Mouse (Mus musculus) stomach, embryonic 16.5 days (tissue): ENCODE results near the gene Nadsyn1. TPM values are rescaled to one million over a fixed set of nuclear protein-coding genes. Genes with fewer than 3 reads are reported as not detected.

Source experiments
- ATAC-seq: fragments of 200-750 bp; cut with Nextera tagmentation; 2 replicates; pipeline ENCODE4 v1.8.0; 2017; ENCODE audit warnings: moderate number of reproducible peaks, moderate TSS enrichment; ENCODE audit not compliant: insufficient read depth, low FRiP score
- H3K27ac ChIP-seq: fragments of 300-500 bp; sonication (generic); 2 replicates; pipeline ENCODE4 v1.5.1; 2014; ENCODE audit warnings: low read length
- H3K27me3 ChIP-seq: fragments of 300-500 bp; sonication (generic); 2 replicates; pipeline ENCODE4 v1.6.1; 2014; ENCODE audit warnings: low read length, control low read depth, mixed read lengths; ENCODE audit not compliant: control insufficient read depth, insufficient read depth
- H3K36me3 ChIP-seq: fragments of 300-500 bp; sonication (generic); 2 replicates; pipeline ENCODE4 v1.6.1; 2014; ENCODE audit warnings: low read length; ENCODE audit not compliant: control insufficient read depth, insufficient read depth
- H3K4me1 ChIP-seq: fragments of 300-500 bp; sonication (generic); 2 replicates; pipeline ENCODE4 v1.6.1; 2014; ENCODE audit warnings: low read length, control low read depth, mixed read lengths; ENCODE audit not compliant: control insufficient read depth, insufficient read depth
- H3K4me2 ChIP-seq: fragments of 300-500 bp; sonication (generic); 2 replicates; pipeline ENCODE4 v1.6.1; 2014; ENCODE audit warnings: low read depth, low read length, mixed read lengths
- H3K4me3 ChIP-seq: fragments of 300-500 bp; sonication (generic); replicated peaks from 2 replicates; pipeline ENCODE4 v1.5.1; 2014; ENCODE audit warnings: mild to moderate bottlenecking, low read length
- H3K9ac ChIP-seq: fragments of 300-500 bp; sonication (generic); 2 replicates; pipeline ENCODE4 v1.6.1; 2014; ENCODE audit warnings: low read length
- H3K9me3 ChIP-seq: fragments of 300-500 bp; sonication (generic); replicated peaks from 2 replicates; pipeline ENCODE4 v1.6.1; 2016; ENCODE audit warnings: low read length, control low read depth; ENCODE audit not compliant: control insufficient read depth
- WGBS: fragments of 180-500 bp; shearing (Covaris S2); extraction: QIAGEN DNeasy Blood & Tissue Kit; methylation state at CpG from one replicate; pipeline ENCODE4 v1.1.7; 2014; 5-methylcytosine and 5-hydroxymethylcytosine counted together
- polyA plus RNA-seq: library from polyadenylated mRNA; unstranded; fragments of >200 nt; fragmentation: Nextera tagmentation; extraction: Ambion mirVana; gene quantifications from 2 replicates; pipeline ENCODE4 v1.2.1, GENCODE M21; 2015

Gene Nadsyn1
- 11.1 and 15.1 TPM in 2 replicates for polyA plus RNA-seq

DNA sequence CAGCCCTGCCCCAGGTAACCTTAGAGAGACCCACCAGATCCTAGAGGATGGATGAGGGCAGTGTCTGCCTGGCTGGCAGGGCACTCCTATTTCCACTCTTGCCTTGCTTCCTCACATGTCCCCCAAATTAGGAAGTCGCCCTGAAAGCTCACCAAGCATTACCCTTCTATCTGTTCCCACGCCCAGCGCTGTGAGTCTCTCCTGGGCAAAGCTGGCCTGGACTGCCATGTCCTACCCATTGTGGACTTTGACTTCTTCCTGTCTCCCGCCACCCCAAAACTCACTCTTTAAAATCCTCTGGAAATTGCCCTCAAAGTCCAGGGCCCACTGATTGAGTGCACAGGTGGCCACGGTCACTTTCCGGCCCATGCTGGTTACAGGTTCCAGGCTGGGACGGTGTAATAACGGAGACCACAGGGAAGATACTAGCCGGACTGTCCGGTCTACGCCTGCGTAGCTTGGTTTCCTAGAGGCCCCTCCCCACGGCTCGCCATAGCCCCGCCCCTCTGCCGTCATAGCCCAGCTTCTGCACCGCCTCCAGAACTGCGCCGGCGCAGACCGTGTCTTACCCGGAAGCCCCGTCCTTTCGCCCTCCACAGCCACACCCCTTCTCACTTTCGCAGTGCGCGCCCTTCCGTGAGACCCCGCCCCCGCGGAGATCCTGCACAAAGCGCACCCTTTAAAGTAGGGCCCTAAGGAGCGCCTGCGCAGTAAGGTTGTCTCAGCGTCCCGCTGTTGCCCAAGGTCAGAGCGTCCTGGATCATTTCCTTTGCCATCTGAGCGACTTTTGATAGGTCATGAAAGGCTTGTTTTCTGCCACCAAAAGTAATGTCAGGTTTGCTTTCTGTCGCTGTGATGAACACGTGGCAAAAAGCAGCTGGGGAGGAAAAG is at the start of gene Nadsyn1, which contains the start of gene Dhcr7:
Nadsyn1 (minus strand) TSS at position 475 of the 891 bp plus-strand sequence.
Dhcr7 (plus strand) TSS at position 771 of the 891 bp plus-strand sequence.
- Histone ChIP-seq H3K27me3 (no peaks in the 10 kb centered on the region), H3K36me3 (no peaks in the 10 kb centered on the region), H3K4me3 (peak within 1 kb of the TSS; percentile 79), H3K9me3 (no peaks in the 10 kb centered on the region), H3K4me2 (peak within 1 kb of the TSS; percentile 92), H3K9ac (peak within 1 kb of the TSS; percentile 85), H3K4me1 (peaks cover 12% of the 10 kb centered on the region), H3K27ac (peak within 1 kb of the TSS; percentile 62)
- ATAC-seq: peak; percentile 98
- WGBS: under 1% methylated on average over 40 of the region's 40 CpGs

DNA sequence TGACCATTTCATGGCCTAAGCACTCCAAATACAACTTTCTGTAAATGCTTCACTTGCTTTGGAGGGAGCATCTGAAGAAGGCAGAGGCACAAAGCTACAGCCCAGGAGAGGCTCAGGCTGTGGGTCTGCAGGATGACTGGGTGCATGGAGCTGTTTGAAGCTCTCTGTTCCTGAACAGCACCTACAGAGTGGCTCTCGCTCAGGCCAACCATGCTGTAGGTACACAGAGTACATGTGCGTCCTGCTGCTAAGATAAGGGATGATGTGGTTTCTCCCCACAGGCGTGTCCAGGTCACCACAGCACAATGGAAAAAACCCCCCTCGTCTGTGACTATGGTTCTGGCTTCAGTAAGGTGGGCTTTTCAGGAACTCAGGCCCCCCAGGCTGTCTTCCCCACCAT is 46.2 kb upstream of the Nadsyn1 start:
- H3K27ac ChIP-seq: no peak overlapping the region
- H3K9ac ChIP-seq: no peak overlapping the region
- no peaks in the 10 kb centered on the region for H3K27me3 ChIP-seq
- no peaks in the 10 kb centered on the region for H3K9me3 ChIP-seq
- no peak overlapping the region for H3K4me2 ChIP-seq
- no peak overlapping the region for H3K4me3 ChIP-seq
- ATAC-seq: no peak
- H3K36me3 ChIP-seq: no peaks in the 10 kb centered on the region
- no peaks in the 10 kb centered on the region for H3K4me1 ChIP-seq
- 72% methylated on average over 4 of the region's 4 CpGs for WGBS

GRCm38 (mm10) chr7:143866538-143866937 is 43.9 kb upstream of the Nadsyn1 start, which contains the start of gene Gm498:
Gene Gm498, plus strand, starts transcription at chr7:143866838.
- Histone ChIP-seq H3K4me3 (no peak within 1 kb of the TSS), H3K36me3 (no peaks in the 10 kb centered on the region), H3K4me2 (no peak within 1 kb of the TSS), H3K27ac (no peak within 1 kb of the TSS), H3K9ac (no peak within 1 kb of the TSS), H3K27me3 (no peaks in the 10 kb centered on the region), H3K9me3 (no peaks in the 10 kb centered on the region), H3K4me1 (no peaks in the 10 kb centered on the region)
- 82% methylated on average over 2 of the region's 2 CpGs for WGBS
- ATAC-seq: no peak

GRCm38 (mm10) chr7:143848768-143849482 is 26.3 kb upstream of the Nadsyn1 start:
- H3K9ac ChIP-seq: no peak overlapping the region

GRCm38 (mm10) chr7:143848127-143848767 is 25.6 kb upstream of the Nadsyn1 start:
- no peak; the same call in 1 of the 2 replicates for ATAC-seq
- H3K4me3 ChIP-seq: no peak overlapping the region
- H3K4me1 ChIP-seq: no peaks in the 10 kb centered on the region
- 70% methylated on average over 5 of the region's 5 CpGs for WGBS
- H3K36me3 ChIP-seq: peaks cover 22% of the 10 kb centered on the region
- H3K4me2 ChIP-seq: no peak overlapping the region
- no peaks in the 10 kb centered on the region for H3K27me3 ChIP-seq
- H3K27ac ChIP-seq: no peak overlapping the region
- H3K9me3 ChIP-seq: no peaks in the 10 kb centered on the region
- H3K9ac ChIP-seq: no peak overlapping the region

More at GRCm38 (mm10) chr7:143848768-143849482, 26.3 kb upstream of the Nadsyn1 start:
- peaks cover 16% of the 10 kb centered on the region for H3K36me3 ChIP-seq
- no peak overlapping the region for H3K27ac ChIP-seq
- no peaks in the 10 kb centered on the region for H3K9me3 ChIP-seq
- no peak overlapping the region for H3K4me2 ChIP-seq
- no peak overlapping the region for H3K4me3 ChIP-seq
- WGBS: 79% methylated on average over 6 of the region's 8 CpGs
- no peaks in the 10 kb centered on the region for H3K4me1 ChIP-seq
- no peaks in the 10 kb centered on the region for H3K27me3 ChIP-seq
- peak; percentile 33; the same call in 1 of the 2 replicates for ATAC-seq

DNA sequence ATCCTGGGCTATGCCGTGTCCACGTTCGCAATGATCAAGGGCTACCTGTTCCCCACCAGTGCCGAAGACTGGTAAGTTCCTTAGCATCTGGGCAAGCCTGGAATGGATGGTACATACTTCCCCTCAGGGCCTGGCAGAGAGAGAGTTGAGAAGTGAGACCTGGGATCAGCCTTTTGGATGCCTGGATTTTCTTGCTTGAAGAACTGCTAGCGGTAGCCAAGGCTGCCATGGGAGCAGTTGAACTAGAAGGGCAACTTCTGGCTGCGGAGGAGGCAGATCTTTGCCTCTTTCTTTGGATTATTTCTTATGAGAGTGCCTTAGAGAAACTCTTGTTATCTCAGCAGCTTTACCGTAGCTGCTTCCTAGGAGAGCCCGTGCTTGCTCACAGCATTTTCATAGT is 18.7 kb upstream of the Nadsyn1 start:
- WGBS: 97% methylated on average over 8 of the region's 8 CpGs
- no peak for ATAC-seq
- H3K36me3 ChIP-seq: peaks cover 46% of the 10 kb centered on the region

DNA sequence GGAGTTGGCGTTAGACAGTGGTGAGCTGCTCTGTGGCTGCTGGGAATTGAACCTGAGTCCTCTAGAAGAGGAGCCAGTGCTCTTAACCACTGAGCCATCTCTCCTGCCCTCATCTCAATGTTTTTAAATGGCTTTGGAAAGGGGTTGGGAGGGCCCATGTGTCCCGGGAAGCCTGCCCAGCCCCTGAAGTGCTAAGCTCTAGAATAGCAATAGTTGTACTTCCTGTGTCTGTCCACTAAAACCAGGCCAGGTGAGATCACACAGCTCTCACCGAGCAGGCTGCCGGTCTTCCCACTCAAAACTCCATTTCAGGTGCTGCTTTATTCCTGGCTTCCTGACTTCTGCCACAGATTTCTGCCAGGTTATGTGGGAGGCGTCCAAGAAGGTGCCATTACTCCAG is 17.5 kb upstream of the Nadsyn1 start:
- Histone ChIP-seq H3K27me3 (no peaks in the 10 kb centered on the region), H3K27ac (no peak overlapping the region), H3K4me2 (no peak overlapping the region), H3K4me3 (no peak overlapping the region), H3K9me3 (no peaks in the 10 kb centered on the region), H3K4me1 (peaks cover 4% of the 10 kb centered on the region; the same call in 1 of the 2 replicates), H3K36me3 (peaks cover 46% of the 10 kb centered on the region), H3K9ac (no peak overlapping the region)
- WGBS: 94% methylated on average over 5 of the region's 5 CpGs
- ATAC-seq: no peak

More for the DNA sequence above, 18.7 kb upstream of the Nadsyn1 start:
- Histone ChIP-seq H3K27me3 (no peaks in the 10 kb centered on the region), H3K4me1 (no peaks in the 10 kb centered on the region), H3K27ac (no peak overlapping the region), H3K9ac (no peak overlapping the region), H3K9me3 (no peaks in the 10 kb centered on the region), H3K4me3 (no peak overlapping the region), H3K4me2 (no peak overlapping the region)

DNA sequence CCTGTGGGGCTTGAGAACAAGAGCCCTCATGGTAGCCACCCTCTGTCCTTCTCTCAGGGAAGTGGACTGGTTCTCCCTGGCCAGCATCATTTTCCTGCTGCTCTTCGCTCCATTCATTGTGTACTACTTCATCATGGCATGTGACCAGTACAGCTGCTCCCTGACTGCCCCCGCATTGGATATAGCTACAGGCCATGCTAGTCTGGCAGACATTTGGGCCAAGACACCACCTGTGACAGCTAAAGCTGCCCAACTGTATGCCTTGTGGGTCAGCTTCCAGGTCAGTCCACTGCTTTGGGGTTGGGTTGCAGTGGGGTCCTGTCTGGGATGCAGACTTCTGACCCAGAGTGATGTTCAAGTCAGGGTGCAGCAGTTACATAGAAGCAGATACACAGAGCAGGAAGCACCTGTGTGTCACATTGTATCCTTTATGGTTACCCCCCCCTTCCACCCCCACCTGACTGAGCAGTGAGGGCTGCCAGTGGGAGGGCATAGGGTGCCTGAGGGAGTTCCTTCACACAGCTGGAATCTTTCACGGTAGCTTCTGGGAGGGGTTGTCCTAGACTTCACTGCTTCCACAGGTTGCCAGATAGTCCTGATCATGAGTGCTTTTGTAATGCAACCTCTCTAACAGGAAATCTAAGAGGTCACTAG is 15.2 kb upstream of the Nadsyn1 start:
- Histone ChIP-seq H3K4me1 (peaks cover 14% of the 10 kb centered on the region; the same call in 1 of the 2 replicates), H3K4me2 (no peak overlapping the region), H3K4me3 (no peak overlapping the region), H3K27ac (no peak overlapping the region), H3K27me3 (no peaks in the 10 kb centered on the region), H3K36me3 (peaks cover 26% of the 10 kb centered on the region), H3K9me3 (no peaks in the 10 kb centered on the region), H3K9ac (no peak overlapping the region)
- 92% methylated on average over 3 of the region's 3 CpGs for WGBS
- no peak for ATAC-seq
